Mouse (Mus musculus) inflammation-experienced regulatory T-cells (primary cell): Measurements from ENCODE around the gene Afg3l1. TPM values are rescaled to one million over a fixed set of nuclear protein-coding genes. Genes with fewer than 3 reads are reported as not detected.

Experiments
- polyA plus RNA-seq, 2 experiments: library from polyadenylated mRNA; unstranded; fragments of 100-300 nt; shearing (Covaris generic); gene quantifications; one replicate each; pipeline ENCODE4 v1.2.1; 2017

Gene Afg3l1
- 10 to 100 TPM; 59.4 to 71.1 TPM for polyA plus RNA-seq

DNA sequence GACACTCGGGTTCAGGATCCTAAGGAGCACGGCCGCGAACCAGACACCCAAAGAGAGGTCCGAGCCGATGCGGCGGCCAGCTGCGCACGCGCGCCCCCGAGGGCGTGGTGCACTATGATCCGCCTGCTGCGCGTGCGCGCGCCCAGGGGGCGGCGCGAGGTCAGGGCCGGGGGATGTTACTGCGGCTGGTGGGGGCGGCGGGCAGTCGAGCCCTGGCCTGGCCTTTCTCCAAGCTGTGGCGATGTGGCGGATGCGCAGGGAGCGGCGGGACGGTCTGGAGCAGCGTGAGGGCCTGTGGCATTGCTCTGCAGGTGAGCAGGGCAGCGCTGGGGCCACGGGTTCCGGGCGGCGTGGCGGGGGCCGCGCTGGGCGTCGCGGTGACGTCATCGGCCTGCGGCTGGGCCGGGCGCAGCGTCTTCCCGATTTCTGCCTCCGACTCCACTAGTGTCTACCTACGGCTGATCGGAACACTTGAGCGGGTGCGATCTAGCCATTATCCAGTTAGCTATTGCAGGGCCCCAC is at the start of gene Afg3l1:
Gene Afg3l1, plus strand, starts transcription at position 167 of the 522 bp plus-strand sequence.

DNA sequence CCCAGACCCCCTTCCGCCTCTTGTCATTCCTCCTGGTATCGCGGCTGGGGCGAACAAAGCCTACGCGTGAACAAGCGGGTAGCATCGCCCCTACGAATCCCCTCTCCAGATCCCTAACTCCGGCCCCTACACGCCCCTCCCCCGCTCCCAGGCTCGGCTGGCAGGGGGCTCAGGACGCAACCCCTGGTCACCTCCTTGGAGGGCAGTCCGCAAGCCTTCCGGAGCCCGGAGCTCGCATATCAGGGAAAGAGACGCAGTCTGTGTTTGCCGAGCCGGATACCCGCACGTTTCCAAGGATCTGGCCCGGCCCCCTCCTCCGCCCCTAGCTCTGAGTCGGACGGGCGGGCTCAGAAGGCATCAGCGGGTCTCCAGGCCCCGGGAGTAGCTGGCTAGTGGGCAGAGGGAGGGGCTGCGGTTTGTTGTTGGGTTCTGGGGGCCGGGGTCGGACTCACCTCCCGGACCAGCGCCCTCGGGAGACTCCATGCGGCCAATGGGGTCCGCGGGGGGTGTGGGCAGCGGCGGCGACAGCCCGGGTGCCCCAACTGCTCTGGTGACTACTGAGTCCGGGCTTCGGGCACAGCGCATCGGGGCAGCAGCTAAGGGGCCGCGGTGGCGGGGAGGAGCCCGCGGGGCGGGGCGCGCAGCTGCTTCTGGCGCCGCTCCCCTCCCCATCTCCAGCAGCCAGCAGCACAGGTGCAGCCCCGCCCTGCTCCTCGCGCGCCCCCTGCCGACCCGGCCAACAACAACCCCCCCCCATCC is 37.3 kb downstream of the Afg3l1 start, which contains the start of gene Dbndd1:
Gene Dbndd1, minus strand, starts transcription at position 683 of the 759 bp plus-strand sequence.

DNA sequence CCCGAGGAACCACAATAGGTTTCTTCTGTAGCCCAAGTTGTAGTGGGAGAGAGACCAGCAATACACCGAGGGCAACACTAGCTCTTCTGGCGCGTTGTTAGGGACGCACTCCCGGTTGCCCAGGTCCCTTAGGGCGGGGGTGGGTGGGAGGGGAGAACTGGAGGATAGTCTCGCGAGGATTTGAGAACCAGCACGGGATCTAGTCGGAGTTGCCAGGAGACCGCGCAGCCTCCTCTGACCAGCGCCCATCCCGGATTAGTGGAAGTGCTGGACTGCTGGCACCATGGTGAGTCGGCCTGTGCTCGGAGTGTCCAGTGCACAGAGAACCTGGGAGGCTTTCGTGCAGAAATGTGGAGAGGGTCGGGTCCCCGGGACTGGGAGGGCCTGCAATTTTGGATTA is 41.0 kb downstream of the Afg3l1 start, which contains the start of gene Gas8:
Gene Gas8, plus strand, starts transcription at position 168 of the 400 bp plus-strand sequence.

Other genes starting within 250 kb of the Afg3l1 start
- 10 to 100 TPM; 11.6 to 15.1 TPM for gene Spata2l, start 241.7 kb upstream of the Afg3l1 start, polyA plus RNA-seq
- 10 to 100 TPM; 36.0 to 52.2 TPM for gene Zfp276, start 223.7 kb upstream of the Afg3l1 start, polyA plus RNA-seq
- 10 to 100 TPM; 26.5 to 35.1 TPM for gene Vps9d1, start 223.6 kb upstream of the Afg3l1 start, polyA plus RNA-seq
- gene Fanca, start 159.3 kb upstream of the Afg3l1 start, polyA plus RNA-seq = 10 to 100 TPM in 1 of 2 experiments, 1 to 10 TPM in 1; 7.3 to 13.6 TPM
- gene Spire2, start 145.2 kb upstream of the Afg3l1 start, polyA plus RNA-seq = under 1 TPM in 1 of 2 experiments, not detected in 1; 0.12 TPM
- gene Tcf25, start 104.2 kb upstream of the Afg3l1 start, polyA plus RNA-seq = 100 to 1,000 TPM; 239 to 260 TPM
- gene Mc1r, start 70.8 kb upstream of the Afg3l1 start, polyA plus RNA-seq = 1 to 10 TPM in 1 of 2 experiments, under 1 TPM in 1; 0.23 to 3.6 TPM
- gene Tubb3, start 66.5 kb upstream of the Afg3l1 start, polyA plus RNA-seq = 1 to 10 TPM in 1 of 2 experiments, under 1 TPM in 1; 0.36 to 1.8 TPM
- gene Def8, start 54.4 kb upstream of the Afg3l1 start, polyA plus RNA-seq = 10 to 100 TPM; 12.2 to 14.4 TPM
- gene Dbndd1, start 37.6 kb downstream of the Afg3l1 start, polyA plus RNA-seq = 1 to 10 TPM in 1 of 2 experiments, under 1 TPM in 1; 0.12 to 2.0 TPM
- gene Gas8, start 40.9 kb downstream of the Afg3l1 start, polyA plus RNA-seq = 1 to 10 TPM; 3.3 to 6.9 TPM
- under 1 TPM; 0.41 to 0.93 TPM for gene Rhou, start 176.0 kb downstream of the Afg3l1 start, polyA plus RNA-seq